Mouse (Mus musculus) megakaryocyte-erythroid progenitor cell, adult 5-6 weeks (primary cell): Measurements from ENCODE around the gene Mtfr1l. TPM values are rescaled to one million over a fixed set of nuclear protein-coding genes. Genes with fewer than 3 reads are reported as not detected.
"Not testable (repeated sequence)": the region's sequence is repeated elsewhere in the genome, so short reads cannot be mapped to it uniquely, and the experiment has no call there.

ENCODE experiments used
- ATAC-seq: replicated peaks from 2 replicates; pipeline ENCODE4 v1.8.0; 2016; ENCODE audit warnings: mild to moderate bottlenecking, inconsistent platforms; ENCODE audit not compliant: severe bottlenecking, poor library complexity, low FRiP score, low TSS enrichment
- total RNA-seq, 2 experiments: library from RNA; stranded (forward) in 1 of 2; stranded (reverse) in 1 of 2; fragments of 200-1000, 215-1000 nt in 1 of 2; fragments of >200 nt in 1 of 2; fragmentation: Nextera tagmentation in 1 of 2; gene quantifications; 2 replicates each; pipeline ENCODE4 v1.2.3; 2014 to 2017

The Mtfr1l gene
- total RNA-seq, 2 experiments from 2014 or later: 67.4 to 80.1 TPM

DNA sequence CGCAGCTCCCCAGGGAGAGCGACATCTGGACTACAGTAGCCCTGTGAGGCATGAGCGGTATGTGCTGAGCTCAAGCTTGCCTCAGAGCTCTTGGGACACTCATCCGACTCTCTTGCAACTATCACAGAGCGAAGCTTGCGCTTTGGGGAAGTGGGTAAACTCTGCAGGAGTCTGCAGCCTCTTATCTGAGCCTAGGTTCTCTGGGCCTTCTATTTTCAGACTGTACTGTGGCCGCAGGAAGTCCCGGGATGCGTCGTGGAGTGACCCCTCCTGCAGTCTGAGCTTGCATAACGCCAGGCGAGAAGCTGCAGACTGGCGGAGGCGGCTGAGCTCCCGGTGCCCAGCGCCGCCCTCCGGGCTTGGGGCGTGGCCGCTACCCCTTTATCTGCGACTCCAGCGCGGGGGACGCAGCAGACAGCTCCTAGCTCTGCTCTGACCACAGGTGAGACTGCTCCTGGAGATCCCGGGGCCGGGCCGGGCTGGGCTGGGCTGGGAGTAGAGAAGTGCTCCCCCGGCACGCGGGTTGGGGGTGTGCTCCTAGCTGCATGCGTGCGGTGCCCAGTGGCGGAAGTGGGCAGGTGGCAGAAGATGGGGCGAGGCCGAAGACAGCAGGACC is 38.5 kb downstream of the Mtfr1l start, which contains the start of gene Paqr7:
TSS of gene Paqr7 (plus strand) at position 103 of the 616 bp plus-strand sequence.
- peak; percentile 72 for ATAC-seq

DNA sequence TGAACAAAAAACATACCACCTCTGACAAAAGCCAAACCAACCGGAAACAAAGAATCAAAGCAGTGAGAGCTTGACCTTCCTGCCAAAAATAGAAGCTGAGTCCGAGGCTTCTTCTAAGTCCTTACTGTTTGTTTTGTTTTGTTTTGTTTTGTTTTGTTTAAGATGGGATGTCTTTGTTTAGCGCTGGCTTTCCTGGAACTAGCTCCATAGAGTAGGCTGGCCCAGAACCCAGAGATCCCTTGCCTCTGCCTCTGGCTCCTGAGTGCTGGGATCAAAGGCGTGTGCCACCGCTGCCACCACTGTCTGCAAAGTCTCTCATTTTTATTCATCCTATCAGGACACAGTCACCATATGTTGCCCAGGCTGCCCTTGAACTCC is 39.7 kb downstream of the Mtfr1l start:
- no peak for ATAC-seq

DNA sequence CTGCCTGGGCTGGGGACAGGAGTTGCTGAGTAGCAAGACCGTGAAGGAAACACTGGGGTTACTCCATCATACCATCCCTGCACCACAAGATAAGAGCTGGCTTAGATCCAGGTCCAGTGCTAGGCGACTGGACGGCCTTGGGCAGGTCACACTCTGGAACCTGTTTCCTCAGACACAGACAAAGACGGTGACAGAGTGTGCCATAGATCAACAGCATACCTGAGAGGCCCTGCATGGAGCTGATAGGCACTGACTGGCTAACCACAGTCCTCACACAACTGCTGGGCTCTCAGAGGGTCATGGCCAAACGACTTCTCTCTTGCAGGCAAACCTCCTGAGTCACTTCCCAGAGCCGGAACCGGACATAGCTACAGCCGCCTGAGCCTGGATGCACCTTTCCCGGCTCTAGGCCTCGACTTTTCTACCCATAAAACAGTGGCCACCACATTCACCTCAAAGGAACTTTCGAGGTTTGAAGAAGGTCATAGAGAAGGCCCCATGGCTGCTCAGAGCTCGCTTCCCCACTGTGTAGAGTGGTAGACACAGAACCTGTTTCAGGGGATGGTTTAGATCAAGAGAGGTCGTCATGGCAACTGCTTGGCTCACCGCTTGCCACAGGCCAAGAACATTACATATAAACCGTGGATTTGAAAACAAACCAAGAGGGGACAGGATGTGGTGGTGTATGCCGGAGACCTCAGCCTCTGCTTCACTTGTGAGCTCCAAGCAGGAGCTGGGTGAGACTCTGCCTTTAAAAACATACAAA is 40.2 kb downstream of the Mtfr1l start:
- ATAC-seq: peak; percentile 81

DNA sequence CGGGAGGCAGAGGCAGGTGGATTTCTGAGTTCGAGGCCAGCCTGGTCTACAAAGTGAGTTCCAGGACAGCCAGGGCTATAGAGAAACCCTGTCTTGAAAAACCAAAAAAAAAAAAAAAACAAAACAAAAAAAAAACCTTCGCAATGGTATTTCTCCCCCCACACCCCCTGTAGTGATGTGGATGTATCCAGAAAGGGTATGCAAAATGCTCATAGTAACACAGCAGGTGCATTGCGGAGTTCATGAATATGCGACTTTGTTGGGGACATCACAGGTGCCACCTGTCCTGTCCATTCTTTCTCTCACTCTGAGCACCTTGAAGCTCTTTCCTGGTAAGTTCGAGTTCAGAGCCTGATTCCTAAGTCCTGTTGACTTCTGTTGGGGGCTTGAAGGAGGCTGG is 41.0 kb downstream of the Mtfr1l start:
- ATAC-seq: not testable (repeated sequence)

DNA sequence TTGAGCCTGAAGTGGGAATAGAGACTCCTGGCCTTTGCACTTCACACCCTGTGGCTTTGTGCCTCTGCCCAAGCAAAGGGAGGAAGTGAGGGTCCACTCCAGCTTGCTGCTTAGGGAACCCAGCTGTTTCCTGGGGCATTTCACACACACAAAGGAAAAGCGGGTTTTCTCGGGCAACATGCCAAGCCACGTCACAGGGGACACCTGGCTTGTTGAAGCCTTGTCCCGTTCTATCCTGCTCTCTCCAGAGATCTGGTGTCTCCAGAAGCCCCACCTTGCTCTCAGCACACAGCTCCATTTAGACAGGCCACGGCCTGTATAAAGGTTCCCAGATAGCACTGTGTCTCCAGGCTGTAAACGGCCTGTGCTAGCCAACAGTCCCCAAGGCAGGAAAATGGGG is 43.5 kb downstream of the Mtfr1l start:
- no peak for ATAC-seq

DNA sequence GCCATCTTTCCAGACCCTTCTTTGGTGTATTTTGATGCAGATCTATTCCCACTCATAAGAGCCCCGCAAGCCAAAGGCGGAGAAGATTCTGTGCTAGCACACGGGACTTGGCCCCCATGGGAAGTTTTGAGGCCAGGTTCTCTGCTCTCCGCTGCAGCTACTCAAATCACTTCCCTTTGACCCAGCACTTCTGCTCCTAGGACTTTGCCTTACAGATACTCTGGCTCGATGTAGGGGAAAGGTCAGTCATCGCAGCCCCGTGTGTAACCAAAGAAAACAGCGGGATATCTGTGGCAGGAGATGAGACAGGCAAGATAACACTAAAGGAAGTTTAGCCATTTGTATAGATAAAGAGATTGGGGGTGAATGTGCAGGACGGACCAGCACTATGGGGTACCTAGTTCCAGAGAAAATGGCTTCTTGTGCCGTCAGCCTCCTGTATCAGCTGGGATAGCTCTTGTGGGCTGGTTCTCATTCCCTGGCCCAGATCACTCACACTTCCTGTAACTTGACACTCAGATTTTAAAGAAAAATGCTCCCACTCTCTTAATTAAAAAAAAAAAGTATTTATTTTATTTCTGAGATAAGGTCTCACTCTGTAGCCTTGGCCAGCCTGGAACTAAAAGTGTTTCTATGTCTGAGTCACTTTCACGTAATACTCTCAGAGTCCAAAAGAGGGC is 45.1 kb downstream of the Mtfr1l start:
- no peak for ATAC-seq

DNA sequence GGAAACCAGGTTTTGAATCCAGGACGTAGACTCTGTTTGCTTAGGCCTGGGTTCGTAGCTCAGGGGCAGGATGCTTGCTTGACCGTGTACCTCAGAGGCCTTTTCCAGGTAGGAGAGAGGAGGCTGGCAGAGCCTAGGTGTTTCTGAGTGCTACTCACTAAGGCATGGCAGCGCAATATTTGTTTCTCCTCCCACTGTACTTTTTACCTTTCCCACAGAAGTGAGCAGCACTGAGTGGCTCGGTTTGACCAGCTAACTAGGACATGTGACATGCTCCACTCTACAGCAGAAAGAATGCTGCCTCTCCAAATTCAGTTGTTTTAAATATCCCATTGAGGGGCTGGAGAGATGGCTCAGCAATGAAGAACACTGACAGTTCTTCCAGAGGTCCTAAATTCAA is 47.0 kb downstream of the Mtfr1l start:
- no peak for ATAC-seq

DNA sequence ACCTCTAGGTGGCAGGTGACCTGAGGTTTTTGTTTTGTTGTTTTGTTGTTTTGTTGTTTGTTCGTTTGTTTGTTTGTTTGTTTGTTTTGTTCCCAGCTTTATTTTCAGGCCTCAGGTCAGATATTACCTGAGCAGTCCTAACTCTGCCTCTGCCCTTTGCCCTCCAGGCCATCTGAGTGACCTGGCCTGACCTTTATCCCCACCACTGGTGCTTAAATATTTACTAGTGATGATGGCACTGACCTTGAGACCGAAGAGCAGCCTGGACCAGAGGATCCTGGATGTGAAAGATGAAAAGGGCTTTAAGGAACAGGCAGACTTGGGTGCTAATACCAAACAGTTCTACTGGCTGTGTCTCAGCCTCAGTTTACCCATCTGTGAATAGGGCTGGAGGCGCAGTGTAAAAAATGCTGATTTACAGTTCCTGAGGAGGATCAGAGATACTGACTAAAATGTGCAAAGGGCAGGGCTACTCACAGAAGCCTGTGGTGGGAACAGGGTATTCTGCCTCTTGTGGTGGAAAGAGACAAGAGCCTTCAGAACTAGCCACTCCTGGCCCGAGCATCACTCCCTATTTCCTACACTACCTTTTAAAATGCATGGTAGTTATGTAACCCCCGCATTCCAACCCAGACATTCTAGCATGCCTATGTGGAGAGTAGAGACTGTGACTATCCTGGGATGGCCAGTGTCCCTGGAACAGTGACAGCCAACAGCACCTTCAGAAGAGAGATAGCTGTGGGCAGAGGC is 49.9 kb downstream of the Mtfr1l start:
- no peak for ATAC-seq

DNA sequence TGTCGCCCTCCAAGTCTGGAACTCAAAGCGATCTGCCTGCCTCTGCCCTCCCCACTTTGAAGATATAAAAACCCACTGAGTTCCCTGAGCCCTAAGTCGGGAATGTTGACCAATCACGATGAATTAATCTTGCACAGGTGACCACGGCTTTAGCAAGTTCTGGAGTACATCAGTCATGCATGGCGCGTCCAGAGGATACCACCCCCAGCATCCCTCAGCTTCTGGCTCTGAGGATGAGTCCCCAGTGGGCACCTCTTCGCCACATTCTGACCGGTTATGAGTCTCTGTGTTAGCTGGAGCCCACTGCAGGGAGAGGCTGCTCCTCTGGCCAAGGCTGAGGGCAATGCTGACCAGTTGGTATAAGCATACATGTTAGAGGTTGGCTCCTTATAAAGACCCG is 51.0 kb downstream of the Mtfr1l start:
- ATAC-seq: no peak

DNA sequence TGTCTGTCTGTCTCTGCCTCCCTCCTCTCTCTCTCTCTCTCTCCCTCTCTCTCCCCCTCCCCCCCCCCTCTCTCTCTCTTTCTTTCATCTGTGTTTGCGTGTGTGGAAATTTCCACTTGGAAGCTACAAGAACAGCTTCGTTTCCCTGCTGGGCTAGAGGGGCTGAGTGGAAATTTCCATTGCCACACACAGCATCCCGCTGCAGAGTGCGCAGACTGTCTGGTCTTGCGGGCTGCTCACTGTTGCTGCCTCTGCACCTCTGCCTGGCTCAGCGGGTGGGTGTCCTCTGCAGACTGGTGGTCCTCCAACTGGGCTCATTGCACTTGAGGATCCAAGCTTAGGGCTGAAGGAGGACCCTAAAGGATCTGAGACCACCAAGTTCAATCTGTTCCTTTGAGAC is 51.5 kb downstream of the Mtfr1l start:
- ATAC-seq: no peak

DNA sequence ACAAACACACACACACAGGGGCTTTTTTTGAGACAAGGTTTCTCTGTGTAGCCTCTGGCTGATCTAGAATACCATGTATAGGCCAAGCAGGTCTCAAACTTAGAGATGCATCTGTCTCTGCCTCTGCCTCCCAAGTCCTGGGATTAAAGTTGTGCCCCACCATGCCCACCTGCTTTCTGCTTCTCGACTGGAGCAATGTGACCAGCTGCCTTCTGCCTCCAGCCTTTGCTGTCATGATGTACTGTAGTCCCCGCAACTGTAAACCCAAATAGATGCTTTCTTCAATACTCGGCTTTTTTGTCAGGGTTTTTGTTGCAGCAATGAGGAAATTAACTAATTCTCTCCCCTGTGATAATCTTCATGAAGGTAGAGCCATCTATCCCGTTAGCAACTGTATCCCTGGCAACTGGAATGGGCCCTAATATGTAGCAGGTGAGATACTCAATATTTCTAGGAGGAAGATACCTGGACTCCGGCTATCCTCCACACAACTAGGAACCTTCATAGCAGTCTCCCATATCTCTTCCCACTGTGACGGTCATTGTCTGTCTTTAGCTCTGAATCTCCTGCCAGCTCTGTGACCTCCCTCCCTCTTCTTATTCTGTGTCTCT is 52.0 kb downstream of the Mtfr1l start:
- no peak for ATAC-seq

DNA sequence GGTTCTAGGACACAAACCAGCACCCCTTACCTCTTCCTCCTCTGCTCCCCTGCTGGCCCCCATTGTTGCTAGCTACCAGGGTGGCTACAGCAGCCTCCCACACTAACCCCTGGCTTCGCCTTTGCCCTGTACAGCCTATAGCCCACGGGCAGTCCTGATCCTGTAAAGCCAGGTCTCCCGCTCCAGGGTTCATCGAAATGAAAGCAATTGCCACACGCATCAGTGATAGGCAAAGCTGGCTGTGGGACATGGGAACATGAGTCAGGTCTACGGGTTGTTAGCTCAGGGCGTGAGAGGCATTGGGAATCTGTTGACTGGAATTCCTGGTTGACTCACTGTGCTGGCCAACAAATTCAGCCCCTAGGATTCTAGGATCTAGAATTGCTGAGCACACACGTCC is 52.7 kb downstream of the Mtfr1l start:
- ATAC-seq: no peak

DNA sequence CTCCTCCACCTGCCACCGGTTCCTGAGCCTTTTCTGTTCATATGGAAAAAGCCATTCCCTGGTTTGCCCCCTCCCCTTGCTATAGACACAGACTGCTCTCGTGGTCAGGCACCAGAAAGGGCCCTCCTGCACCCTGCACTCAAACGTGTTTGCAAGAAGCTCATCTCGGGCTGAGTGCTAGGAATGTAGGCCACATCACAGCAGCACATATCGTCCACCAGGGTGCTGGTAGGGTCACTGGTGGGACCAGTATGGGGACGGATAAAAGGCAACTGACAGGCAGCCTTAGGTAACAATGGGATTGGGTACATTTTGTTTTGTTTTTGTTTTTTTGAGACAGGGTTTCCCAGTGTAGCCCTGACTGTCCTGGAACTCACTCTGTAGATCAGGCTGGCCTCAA is 53.9 kb downstream of the Mtfr1l start:
- ATAC-seq: no peak

DNA sequence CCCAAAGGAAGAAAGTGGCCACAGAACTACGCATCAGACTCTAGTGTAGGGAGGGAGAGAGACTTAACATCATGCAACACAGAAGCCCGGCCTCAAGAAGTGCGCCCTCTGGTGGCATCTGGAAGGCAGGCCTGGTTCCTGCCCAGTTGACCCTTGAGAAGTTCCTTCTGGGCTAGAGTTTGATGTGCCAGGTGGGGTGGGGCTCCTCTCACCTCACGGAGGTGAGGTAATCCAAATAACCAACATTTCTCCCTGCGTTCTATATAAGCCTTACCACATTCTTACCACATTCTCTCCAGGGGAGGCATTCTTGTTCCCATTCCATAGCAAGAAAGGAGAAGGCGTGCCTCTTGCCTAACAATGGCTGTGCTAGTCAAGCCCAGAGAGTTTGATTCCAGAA is 54.3 kb downstream of the Mtfr1l start:
- peak; percentile 65 for ATAC-seq

DNA sequence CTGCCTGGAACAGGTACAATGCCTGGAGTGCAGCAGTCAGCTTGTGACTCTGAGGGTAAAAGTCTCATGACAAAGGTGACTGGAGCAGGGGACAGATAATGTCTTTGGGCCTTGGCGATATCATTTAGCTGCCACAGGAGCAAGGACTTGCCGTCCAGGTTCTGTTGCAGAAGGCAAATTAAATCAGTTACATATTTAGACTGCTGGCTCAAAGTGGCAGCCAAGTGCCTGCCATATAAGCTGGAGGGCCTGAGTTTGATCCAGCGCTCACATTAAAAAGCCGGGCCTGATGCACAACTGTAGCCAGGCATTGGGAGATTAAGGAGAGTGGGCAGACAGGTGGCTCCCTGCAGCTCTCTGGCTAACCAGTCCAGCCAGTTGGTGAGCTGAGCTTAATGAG is 55.3 kb downstream of the Mtfr1l start:
- ATAC-seq: no peak

DNA sequence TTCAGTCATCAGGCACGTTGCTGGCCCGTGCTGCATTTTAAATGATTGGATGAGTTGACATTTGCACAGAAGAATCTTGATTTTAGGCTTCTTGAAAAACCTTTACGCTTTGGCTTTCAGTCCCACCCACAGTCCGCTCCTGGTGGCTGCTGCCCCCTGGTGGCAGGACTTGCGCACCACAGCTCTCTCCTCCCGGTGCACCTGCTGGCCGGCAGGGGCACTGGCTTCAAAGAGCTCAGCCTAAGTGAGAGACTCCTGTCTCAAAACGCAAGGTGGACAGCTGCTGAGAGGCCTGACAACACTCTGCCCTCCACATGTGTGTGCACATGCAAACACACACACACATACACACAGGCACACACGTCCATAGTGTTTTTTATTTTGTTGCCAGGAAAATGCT is 57.2 kb downstream of the Mtfr1l start:
- ATAC-seq: peak; percentile 86

DNA sequence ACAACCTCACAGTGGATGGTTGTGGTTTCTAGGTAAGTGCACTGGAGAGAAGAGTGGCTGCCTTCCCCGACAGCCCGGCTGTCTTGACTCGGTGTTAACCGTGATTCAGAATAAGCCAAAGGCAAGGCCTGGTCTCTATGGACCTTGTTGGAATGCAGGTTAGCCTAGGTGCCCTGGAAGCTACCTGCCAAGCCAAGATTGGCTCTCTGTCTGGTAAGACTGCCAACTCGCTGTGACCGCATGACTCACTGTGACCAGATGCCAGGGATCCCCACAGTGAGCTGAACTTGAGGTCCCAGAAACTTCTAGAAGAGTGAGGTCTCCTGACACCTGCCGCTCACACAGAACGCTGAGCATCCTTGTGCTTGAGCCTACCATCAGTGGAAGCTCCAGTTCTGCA is 58.3 kb downstream of the Mtfr1l start:
- no peak for ATAC-seq
